Mouse (Mus musculus) G1E (cell line): Measurements from ENCODE around the gene Spock3. TPM values are rescaled to one million over a fixed set of nuclear protein-coding genes. Genes with fewer than 3 reads are reported as not detected.

Source experiments
- ATAC-seq: 2 replicates; pipeline ENCODE4 v1.8.0; 2016; ENCODE audit warnings: mild to moderate bottlenecking; ENCODE audit not compliant: insufficient number of reproducible peaks, poor library complexity, low FRiP score, severe bottlenecking; ENCODE audit errors: extremely low read depth
- DNase-seq: peaks from one replicate; pipeline ENCODE4 v3.0.0; 2012; ENCODE audit warnings: low spot score
- H3K27me3 ChIP-seq: 2 replicates; pipeline ENCODE4 v1.6.1; 2012; ENCODE audit warnings: mild to moderate bottlenecking, low read length, inconsistent platforms; ENCODE audit not compliant: insufficient read depth
- H3K36me3 ChIP-seq: replicated peaks from 2 replicates; pipeline ENCODE3; 2012; ENCODE audit warnings: mild to moderate bottlenecking, inconsistent platforms
- H3K4me1 ChIP-seq: 2 replicates; pipeline ENCODE4 v1.6.1; 2012; ENCODE audit warnings: low read depth, low read length, inconsistent platforms, mixed read lengths; ENCODE audit not compliant: insufficient read depth
- H3K4me3 ChIP-seq: 2 replicates; pipeline ENCODE4 v1.5.1; 2012; ENCODE audit warnings: low read depth, mild to moderate bottlenecking, inconsistent platforms, low read length, moderate library complexity, mixed read lengths
- H3K9me3 ChIP-seq: replicated peaks from 2 replicates; pipeline ENCODE4 v1.6.1; 2012; ENCODE audit warnings: inconsistent platforms
- CTCF ChIP-seq: IDR thresholded peaks from 2 replicates; pipeline ENCODE4 v1.5.1; 2012; ENCODE audit warnings: low read depth, low read length, inconsistent platforms, mixed read lengths
- GATA1 ChIP-seq: IDR thresholded peaks from 2 replicates; pipeline ENCODE4 v1.6.1; 2012; ENCODE audit warnings: borderline replicate concordance, low read length, inconsistent platforms, mixed read lengths
- GATA2 ChIP-seq: IDR thresholded peaks from 2 replicates; pipeline ENCODE4 v1.6.1; 2012; ENCODE audit warnings: low read depth, low read length, inconsistent platforms, borderline replicate concordance
- POLR2AphosphoS5 ChIP-seq: IDR thresholded peaks from 2 replicates; pipeline ENCODE4 v1.6.1; 2012; ENCODE audit warnings: low read depth, low read length, inconsistent platforms; ENCODE audit not compliant: insufficient replicate concordance
- TAL1 ChIP-seq: conservative IDR thresholded peaks from 2 replicates; pipeline ENCODE4 v1.6.1; 2012; ENCODE audit warnings: low read depth, low read length, inconsistent platforms, mixed read lengths
- polyA plus RNA-seq: library from polyadenylated mRNA; stranded (reverse); fragments of >175 nt; gene quantifications from 2 replicates; pipeline ENCODE4 v1.2.3, GENCODE M21; 2012
- total RNA-seq, 2 experiments: library from RNA; stranded (forward) in 1 of 2; stranded (reverse) in 1 of 2; fragments of 200-1000 nt in 1 of 2; fragments of >200 nt in 1 of 2; fragmentation: Nextera tagmentation in 1 of 2; gene quantifications; 2 replicates each; pipeline ENCODE4 v1.2.3; 2014 to 2017

The Spock3 gene
- total RNA-seq (2014; fragmentation: Nextera tagmentation), result not detected in 2 replicates
- total RNA-seq (2017), result 0.05 and 0.06 TPM in 2 replicates
- not detected in 2 replicates for polyA plus RNA-seq

GRCm38 (mm10) chr8:62950709-62951108, at the start of gene Spock3:
TSS of gene Spock3 (plus strand) at chr8:62951009.
- Histone ChIP-seq H3K4me1 (no peaks in the 10 kb centered on the region), H3K4me3 (no peak within 1 kb of the TSS), H3K36me3 (no peaks in the 10 kb centered on the region), H3K9me3 (peaks cover 9% of the 10 kb centered on the region), H3K27me3 (no peaks in the 10 kb centered on the region)
- TF ChIP-seq TAL1 (no peak), POLR2AphosphoS5 (no peak), GATA2 (no peak), GATA1 (no peak), CTCF (no peak)
- ATAC-seq (no peak), DNase-seq (no peak)

GRCm38 (mm10) chr8:62951173-62952134, 645 bp downstream of the Spock3 start:
- DNase-seq, result no peak
- no peak overlapping the region for H3K4me3 ChIP-seq
- no peaks in the 10 kb centered on the region for H3K4me1 ChIP-seq
- TF ChIP-seq GATA2 (no peak), GATA1 (no peak), TAL1 (no peak), CTCF (no peak), POLR2AphosphoS5 (no peak)
- no peaks in the 10 kb centered on the region for H3K36me3 ChIP-seq
- ATAC-seq, result no peak
- no peaks in the 10 kb centered on the region for H3K27me3 ChIP-seq
- peaks cover 9% of the 10 kb centered on the region for H3K9me3 ChIP-seq

- no peak overlapping the region for H3K4me3 ChIP-seq
- TF ChIP-seq CTCF, result no peak
- no peak for TF ChIP-seq TAL1
- no peak for TF ChIP-seq POLR2AphosphoS5
- no peak for TF ChIP-seq GATA1
- TF ChIP-seq GATA2, result no peak
- ATAC-seq (no peak), DNase-seq (no peak)
- H3K9me3 ChIP-seq, result peaks cover 9% of the 10 kb centered on the region
- H3K27me3 ChIP-seq, result no peaks in the 10 kb centered on the region
- no peaks in the 10 kb centered on the region for H3K36me3 ChIP-seq
- no peaks in the 10 kb centered on the region for H3K4me1 ChIP-seq
Observed at GRCm38 (mm10) chr8:62952481-62952880, 1.7 kb downstream of the Spock3 start.

- Histone ChIP-seq H3K36me3 (no peaks in the 10 kb centered on the region), H3K4me3 (no peak overlapping the region), H3K9me3 (no peaks in the 10 kb centered on the region), H3K4me1 (no peaks in the 10 kb centered on the region), H3K27me3 (no peaks in the 10 kb centered on the region)
- no peak for DNase-seq
- ATAC-seq, result no peak
- TF ChIP-seq GATA2, result no peak
- TF ChIP-seq TAL1, result no peak
- TF ChIP-seq GATA1, result no peak
Observed at GRCm38 (mm10) chr8:62962608-62963007, 11.8 kb downstream of the Spock3 start.

- TF ChIP-seq POLR2AphosphoS5 (no peak), CTCF (no peak), GATA1 (no peak), GATA2 (no peak), TAL1 (no peak)
- no peaks in the 10 kb centered on the region for H3K4me1 ChIP-seq
- no peak overlapping the region for H3K4me3 ChIP-seq
- H3K9me3 ChIP-seq, result 0 out of 2 replicates have a peak, but pooled peaks cover 2% of the 10 kb centered on the region
- ATAC-seq (no peak), DNase-seq (no peak)
- H3K27me3 ChIP-seq, result no peaks in the 10 kb centered on the region
- H3K36me3 ChIP-seq, result no peaks in the 10 kb centered on the region
Observed at GRCm38 (mm10) chr8:62969802-62970372, 19.1 kb downstream of the Spock3 start.

GRCm38 (mm10) chr8:63088984-63089383, 138.2 kb downstream of the Spock3 start:
- no peak overlapping the region for H3K4me3 ChIP-seq
- ATAC-seq (no peak), DNase-seq (no peak)

More at GRCm38 (mm10) chr8:63088984-63089383, 138.2 kb downstream of the Spock3 start:
- Histone ChIP-seq H3K27me3 (no peaks in the 10 kb centered on the region), H3K9me3 (no peaks in the 10 kb centered on the region), H3K4me1 (no peaks in the 10 kb centered on the region), H3K36me3 (no peaks in the 10 kb centered on the region)
- TF ChIP-seq POLR2AphosphoS5 (no peak), TAL1 (no peak), GATA1 (no peak), CTCF (no peak), GATA2 (no peak)
